Mouse (Mus musculus) embryonic facial prominence, embryonic 14.5 days (tissue): ENCODE measurements around the gene Chml. TPM values are rescaled to one million over a fixed set of nuclear protein-coding genes. Genes with fewer than 3 reads are reported as not detected.

ENCODE experiments used
- ATAC-seq: fragments of 200-750 bp; cut with Nextera tagmentation; 2 replicates; pipeline ENCODE4 v1.8.0; 2017; ENCODE audit warnings: low read depth, moderate number of reproducible peaks, moderate TSS enrichment
- DNase-seq: peaks from one replicate; pipeline ENCODE4 v3.0.0-alpha.2; 2015; ENCODE audit warnings: low spot score
- H3K27ac ChIP-seq: fragments of 300-500 bp; sonication (generic); replicated peaks from 2 replicates; pipeline ENCODE4 v1.5.1; 2014; ENCODE audit warnings: low read depth, mild to moderate bottlenecking, low read length, moderate library complexity
- H3K27me3 ChIP-seq: fragments of 300-500 bp; sonication (generic); replicated peaks from 2 replicates; pipeline ENCODE4 v1.6.1; 2014; ENCODE audit warnings: low read length; ENCODE audit not compliant: control insufficient read depth, insufficient read depth
- H3K36me3 ChIP-seq: fragments of 300-500 bp; sonication (generic); 2 replicates; pipeline ENCODE4 v1.6.1; 2014; ENCODE audit warnings: low read length, mixed read lengths; ENCODE audit not compliant: control insufficient read depth, insufficient read depth
- H3K4me1 ChIP-seq: fragments of 300-500 bp; sonication (generic); 2 replicates; pipeline ENCODE4 v1.6.1; 2014; ENCODE audit warnings: antibody characterized with exemption, low read length; ENCODE audit not compliant: control insufficient read depth, insufficient read depth
- H3K4me2 ChIP-seq: fragments of 300-500 bp; sonication (generic); 2 replicates; pipeline ENCODE4 v1.6.1; 2014; ENCODE audit warnings: low read depth, mild to moderate bottlenecking, low read length, moderate library complexity, mixed read lengths
- H3K4me3 ChIP-seq: fragments of 300-500 bp; sonication (generic); 2 replicates; pipeline ENCODE4 v1.5.1; 2014; ENCODE audit warnings: low read depth, mild to moderate bottlenecking, low read length
- H3K9ac ChIP-seq: fragments of 300-500 bp; sonication (generic); 2 replicates; pipeline ENCODE4 v1.6.1; 2014; ENCODE audit warnings: low read depth, mild to moderate bottlenecking, low read length, moderate library complexity, mixed read lengths
- H3K9me3 ChIP-seq: fragments of 300-500 bp; sonication (generic); 2 replicates; pipeline ENCODE4 v1.6.1; 2016; ENCODE audit warnings: low read length; ENCODE audit not compliant: control insufficient read depth
- WGBS: fragments of 180-500 bp; shearing (Covaris S2); extraction: QIAGEN DNeasy Blood & Tissue Kit; methylation state at CpG from one replicate; pipeline ENCODE4 v1.1.7; 2014; 5-methylcytosine and 5-hydroxymethylcytosine counted together
- polyA plus RNA-seq: library from polyadenylated mRNA; unstranded; fragments of >200 nt; fragmentation: Nextera tagmentation; extraction: Ambion mirVana; gene quantifications from 2 replicates; pipeline ENCODE4 v1.2.1, GENCODE M21; 2014

Gene Chml
- polyA plus RNA-seq, 1 experiment from 2014 or later = 3.0 TPM

DNA sequence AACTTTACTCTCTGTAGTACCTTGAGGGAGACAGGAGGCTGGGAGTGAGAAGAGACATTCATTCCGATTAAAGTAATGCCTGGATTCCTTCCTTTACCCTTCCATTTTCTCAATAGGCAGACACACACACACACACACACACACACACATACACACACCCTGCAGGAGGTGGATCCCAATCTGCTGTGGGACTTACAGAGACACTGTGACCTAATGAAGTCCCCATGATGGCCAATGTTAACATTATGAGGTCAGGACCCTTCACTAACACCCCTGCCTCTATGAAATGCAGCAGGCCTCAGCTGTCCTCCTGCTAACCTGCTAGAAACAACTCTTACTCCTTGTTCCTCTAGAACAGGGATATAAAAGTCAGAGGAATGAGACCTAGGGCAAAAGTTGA lies 5.6 kb upstream of the Chml start, which contains the start of gene Wdr64:
Wdr64 (plus strand) TSS at position 301 of the 400 bp plus-strand sequence.
- Histone ChIP-seq H3K9me3 (no peaks in the 10 kb centered on the region), H3K27ac (no peak within 1 kb of the TSS; the same call in 1 of the 2 replicates), H3K36me3 (no peaks in the 10 kb centered on the region), H3K4me2 (no peak within 1 kb of the TSS), H3K4me3 (no peak within 1 kb of the TSS), H3K4me1 (no peaks in the 10 kb centered on the region), H3K9ac (no peak within 1 kb of the TSS), H3K27me3 (no peaks in the 10 kb centered on the region)
- ATAC-seq = no peak
- DNase-seq = no peak
- 79% methylated on average over 1 of the region's 1 CpGs for WGBS

DNA sequence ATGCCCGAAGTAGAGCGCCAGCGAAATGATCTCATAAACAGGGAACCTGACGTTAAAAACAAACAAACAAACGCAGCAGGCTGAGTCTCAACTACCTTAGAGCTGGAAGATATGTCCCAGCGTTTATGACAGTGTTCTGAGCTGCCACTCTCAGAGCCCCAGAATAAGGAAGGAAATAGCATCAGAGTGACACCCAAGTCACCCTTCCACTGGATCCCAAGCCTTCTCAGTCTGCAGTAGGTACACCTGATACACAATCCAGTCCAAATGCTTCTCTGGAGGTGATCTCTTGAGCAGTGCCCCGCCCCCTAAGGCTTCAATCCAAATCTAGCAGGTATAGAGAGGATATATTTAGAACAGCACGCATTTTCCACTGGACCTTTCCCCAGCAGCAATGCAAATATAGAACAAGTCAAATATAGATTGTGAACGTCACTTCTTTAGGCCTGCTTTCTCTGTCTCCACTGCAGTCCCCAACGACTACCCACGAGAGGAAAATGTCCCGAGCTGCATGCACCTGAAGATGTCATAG lies 794 bp upstream of the Chml start:
- 0 out of 2 replicates have a peak, but pooled peaks cover 8% of the 10 kb centered on the region for H3K4me1 ChIP-seq
- 39% methylated on average over 12 of the region's 12 CpGs for WGBS
- peak overlapping the region; percentile 92 for H3K4me2 ChIP-seq
- no peaks in the 10 kb centered on the region for H3K36me3 ChIP-seq
- no peak; the same call in 1 of the 2 replicates for ATAC-seq
- peak overlapping the region; percentile 62 for H3K4me3 ChIP-seq
- no peaks in the 10 kb centered on the region for H3K27me3 ChIP-seq
- no peak overlapping the region for H3K27ac ChIP-seq
- peak overlapping the region; percentile 2; the same call in 1 of the 2 replicates for H3K9ac ChIP-seq
- no peaks in the 10 kb centered on the region for H3K9me3 ChIP-seq
- no peak for DNase-seq

DNA sequence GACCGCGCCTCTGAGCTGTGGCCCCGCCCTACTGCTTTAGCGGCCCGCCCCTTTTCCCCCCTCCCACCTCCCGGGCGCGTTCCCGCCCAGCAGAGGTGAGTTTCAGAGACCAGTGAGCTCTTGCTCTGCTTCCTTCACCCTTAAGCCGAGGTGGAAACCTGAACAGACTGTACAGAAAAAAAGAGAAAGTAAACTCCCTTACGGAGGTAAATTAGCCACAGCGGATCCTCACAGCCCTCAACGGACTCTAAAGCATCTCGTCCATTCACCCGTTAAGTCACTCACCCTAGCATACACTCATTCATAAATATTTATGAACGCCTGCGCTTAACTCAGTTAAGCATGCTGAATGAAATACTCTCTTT lies 278 bp upstream of the Chml start:
- under 1% methylated on average over 17 of the region's 17 CpGs for WGBS
- no peak overlapping the region for H3K27ac ChIP-seq

DNA sequence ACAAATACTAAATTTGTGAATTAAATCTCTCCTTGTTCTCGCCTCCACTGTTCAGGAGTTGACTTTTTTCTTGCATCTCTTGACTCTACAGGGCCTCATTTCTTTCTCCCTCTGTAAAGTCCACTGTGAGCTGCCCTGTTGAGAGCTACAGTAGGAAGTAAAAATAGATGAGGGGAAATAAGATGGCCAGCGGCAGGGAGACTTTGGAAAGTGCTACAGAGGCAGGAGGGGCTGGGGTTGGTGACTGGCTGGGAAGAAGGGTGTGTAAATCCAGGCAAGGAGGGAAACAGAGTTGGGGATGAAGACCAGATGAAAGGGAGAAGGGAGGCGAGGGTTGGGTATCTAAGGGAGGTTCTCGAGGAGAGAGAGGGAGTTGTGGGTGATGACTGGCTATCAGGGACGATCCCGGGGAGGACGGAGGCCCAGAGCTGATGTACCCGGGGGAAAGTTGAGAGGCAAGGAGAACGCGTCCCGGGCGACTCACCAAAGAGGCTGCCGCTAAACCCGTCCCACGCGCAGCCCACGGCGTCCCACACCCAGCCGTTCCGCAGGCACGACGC lies 935 bp downstream of the Chml start:
- H3K27ac ChIP-seq = peak overlapping the region; percentile 75; the same call in 1 of the 2 replicates
- H3K4me3 ChIP-seq = peak overlapping the region; percentile 62
- DNase-seq (peak; percentile 16), ATAC-seq (no peak)
- 2% methylated on average over 19 of the region's 22 CpGs for WGBS
- H3K4me1 ChIP-seq = 0 out of 2 replicates have a peak, but pooled peaks cover 8% of the 10 kb centered on the region
- H3K9me3 ChIP-seq = no peaks in the 10 kb centered on the region
- peak overlapping the region; percentile 82 for H3K9ac ChIP-seq
- H3K36me3 ChIP-seq = peaks cover 11% of the 10 kb centered on the region; the same call in 1 of the 2 replicates
- H3K4me2 ChIP-seq = peak overlapping the region; percentile 92
- H3K27me3 ChIP-seq = no peaks in the 10 kb centered on the region

More for the DNA sequence above, 278 bp upstream of the Chml start:
- no peaks in the 10 kb centered on the region for H3K9me3 ChIP-seq
- no peaks in the 10 kb centered on the region for H3K27me3 ChIP-seq
- 0 out of 2 replicates have a peak, but pooled peaks cover 8% of the 10 kb centered on the region for H3K4me1 ChIP-seq
- peak overlapping the region; percentile 62 for H3K4me3 ChIP-seq
- DNase-seq (no peak), ATAC-seq (no peak; the same call in 1 of the 2 replicates)
- peak overlapping the region; percentile 2; the same call in 1 of the 2 replicates for H3K9ac ChIP-seq
- H3K36me3 ChIP-seq = peaks cover 2% of the 10 kb centered on the region; the same call in 1 of the 2 replicates
- H3K4me2 ChIP-seq = peak overlapping the region; percentile 92

DNA sequence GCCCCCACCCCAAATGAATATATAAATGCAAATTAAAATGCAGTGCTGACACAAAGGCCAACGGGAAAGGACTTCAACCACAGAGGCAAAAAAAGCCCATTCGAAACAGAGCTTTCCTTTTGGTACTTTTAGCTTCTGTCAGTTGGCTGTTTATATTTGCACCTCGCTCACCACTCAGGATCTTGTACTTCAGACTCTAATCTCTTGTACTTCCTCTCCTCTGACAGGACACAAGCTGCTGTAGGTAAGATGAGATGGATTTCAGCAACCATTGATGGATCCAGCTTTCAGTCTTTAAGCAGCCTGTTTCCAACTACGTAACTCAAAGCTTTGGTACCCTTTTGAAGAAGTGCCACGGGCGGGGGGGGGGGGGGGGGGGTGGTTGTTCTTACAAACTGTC lies 11.7 kb downstream of the Chml start:
- no peaks in the 10 kb centered on the region for H3K4me1 ChIP-seq
- no peaks in the 10 kb centered on the region for H3K27me3 ChIP-seq
- no peaks in the 10 kb centered on the region for H3K9me3 ChIP-seq
- 74% methylated on average over 6 of the region's 6 CpGs for WGBS
- H3K36me3 ChIP-seq = peaks cover 7% of the 10 kb centered on the region
- H3K4me3 ChIP-seq = no peak overlapping the region
- DNase-seq (no peak), ATAC-seq (no peak)
- no peak overlapping the region for H3K27ac ChIP-seq
- no peak overlapping the region for H3K9ac ChIP-seq
- H3K4me2 ChIP-seq = no peak overlapping the region

DNA sequence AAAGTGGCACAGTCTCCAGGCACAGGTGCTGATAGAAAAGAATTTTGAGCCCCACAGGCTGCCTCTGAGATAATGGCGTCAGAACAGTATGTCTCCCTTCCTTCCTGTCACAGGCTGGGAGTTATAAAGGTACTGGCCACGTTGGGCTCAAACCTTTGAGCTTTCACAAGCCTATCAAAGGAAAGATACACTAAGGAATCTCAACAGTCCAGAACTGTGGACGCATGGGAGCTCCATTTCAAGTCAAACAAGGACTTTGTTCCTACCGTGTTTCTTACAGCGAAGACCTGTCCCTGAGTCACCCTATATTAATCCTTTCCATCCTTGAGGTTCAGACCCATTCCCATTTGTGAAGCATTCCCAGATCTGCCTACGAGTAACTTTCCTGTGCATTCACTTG lies 15.2 kb downstream of the Chml start:
- DNase-seq = no peak
- WGBS = 82% methylated on average over 6 of the region's 6 CpGs
- H3K9me3 ChIP-seq = no peaks in the 10 kb centered on the region

DNA sequence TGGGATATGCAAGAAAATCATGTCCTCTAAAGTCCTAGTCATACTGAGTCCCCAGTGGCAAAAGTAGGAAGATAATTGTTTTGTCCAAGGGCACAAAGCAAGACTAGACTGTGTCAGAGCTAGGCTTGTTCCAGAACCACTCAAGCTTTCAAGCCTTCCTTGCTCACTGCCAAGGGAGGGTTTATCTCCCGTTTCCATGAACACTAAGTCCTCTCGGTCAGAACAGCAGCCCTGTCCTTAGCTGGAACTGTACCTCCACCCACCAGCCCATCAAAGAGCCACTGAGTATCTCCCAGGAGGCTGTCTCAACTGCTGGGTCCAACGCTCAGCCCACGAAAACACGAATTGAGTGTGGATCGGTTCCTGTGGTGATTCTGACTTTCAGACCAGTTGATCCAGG lies 17.6 kb downstream of the Chml start:
- ATAC-seq = no peak
- no peaks in the 10 kb centered on the region for H3K9me3 ChIP-seq
- H3K9ac ChIP-seq = no peak overlapping the region
- 74% methylated on average over 6 of the region's 6 CpGs for WGBS
- no peak overlapping the region for H3K4me2 ChIP-seq
- DNase-seq = no peak
- no peaks in the 10 kb centered on the region for H3K36me3 ChIP-seq
- H3K4me3 ChIP-seq = no peak overlapping the region
- H3K27me3 ChIP-seq = no peaks in the 10 kb centered on the region
- H3K27ac ChIP-seq = no peak overlapping the region
- no peaks in the 10 kb centered on the region for H3K4me1 ChIP-seq

More for the DNA sequence above, 15.2 kb downstream of the Chml start:
- no peak overlapping the region for H3K9ac ChIP-seq
- no peaks in the 10 kb centered on the region for H3K4me1 ChIP-seq
- no peak overlapping the region for H3K4me3 ChIP-seq
- no peak overlapping the region for H3K4me2 ChIP-seq
- no peaks in the 10 kb centered on the region for H3K27me3 ChIP-seq
- ATAC-seq = no peak
- H3K27ac ChIP-seq = no peak overlapping the region
- no peaks in the 10 kb centered on the region for H3K36me3 ChIP-seq

DNA sequence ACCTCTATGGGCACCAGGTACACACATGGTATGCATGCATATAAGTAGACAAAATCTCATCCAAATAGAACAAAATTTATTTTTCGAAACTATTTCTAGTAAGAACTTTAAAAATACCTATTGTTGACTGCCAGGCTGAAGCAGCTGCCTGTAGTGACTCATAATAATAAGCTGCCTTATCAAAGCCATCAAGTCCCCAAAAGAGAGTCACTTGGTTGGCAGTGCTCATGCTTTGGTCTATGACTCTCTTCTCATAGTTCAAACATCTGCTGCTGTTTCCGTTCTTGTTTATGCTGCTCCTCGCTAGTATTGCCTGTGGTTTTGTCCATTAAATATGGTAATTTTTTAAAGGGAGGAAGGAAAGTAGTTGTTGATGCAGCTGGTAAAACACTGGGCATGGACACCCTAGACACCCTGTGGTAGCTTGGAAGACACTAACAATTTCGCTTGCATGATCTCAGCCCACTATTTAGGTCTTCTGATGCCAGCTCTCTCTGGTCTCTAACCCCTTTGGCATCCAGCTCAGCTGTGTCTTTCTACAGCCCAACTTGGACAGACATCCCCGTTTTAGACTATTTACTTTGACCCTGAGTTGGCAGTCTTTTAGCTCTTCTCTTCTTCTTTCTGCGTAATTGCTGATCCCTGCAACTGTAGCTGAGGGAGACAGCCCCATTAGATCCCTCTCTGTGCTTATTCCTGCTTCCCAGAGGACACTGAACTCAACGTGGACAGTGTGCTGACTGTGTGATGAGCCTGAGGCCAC lies 19.0 kb downstream of the Chml start:
- WGBS = 72% methylated on average over 7 of the region's 7 CpGs
- H3K9me3 ChIP-seq = no peaks in the 10 kb centered on the region
- no peak overlapping the region for H3K27ac ChIP-seq
- DNase-seq = no peak
- ATAC-seq = no peak
- H3K4me3 ChIP-seq = no peak overlapping the region
- H3K36me3 ChIP-seq = no peaks in the 10 kb centered on the region
- no peaks in the 10 kb centered on the region; the same call in 1 of the 2 replicates for H3K4me1 ChIP-seq
- no peak overlapping the region for H3K4me2 ChIP-seq
- no peaks in the 10 kb centered on the region for H3K27me3 ChIP-seq
- H3K9ac ChIP-seq = no peak overlapping the region
